Mouse (Mus musculus) megakaryocyte-erythroid progenitor cell, adult 5-6 weeks (primary cell): ENCODE measurements around the gene Ccdc134. TPM values are rescaled to one million over a fixed set of nuclear protein-coding genes. Genes with fewer than 3 reads are reported as not detected.

Experiments used
- ATAC-seq: replicated peaks from 2 replicates; pipeline ENCODE4 v1.8.0; 2016; ENCODE audit warnings: mild to moderate bottlenecking, inconsistent platforms; ENCODE audit not compliant: severe bottlenecking, poor library complexity, low FRiP score, low TSS enrichment
- total RNA-seq, 2 experiments: library from RNA; stranded (forward) in 1 of 2; stranded (reverse) in 1 of 2; fragments of 200-1000, 215-1000 nt in 1 of 2; fragments of >200 nt in 1 of 2; fragmentation: Nextera tagmentation in 1 of 2; gene quantifications; 2 replicates each; pipeline ENCODE4 v1.2.3; 2014 to 2017

Gene Ccdc134
- total RNA-seq, 2 experiments from 2014 or later, result 11.8 to 14.3 TPM

DNA sequence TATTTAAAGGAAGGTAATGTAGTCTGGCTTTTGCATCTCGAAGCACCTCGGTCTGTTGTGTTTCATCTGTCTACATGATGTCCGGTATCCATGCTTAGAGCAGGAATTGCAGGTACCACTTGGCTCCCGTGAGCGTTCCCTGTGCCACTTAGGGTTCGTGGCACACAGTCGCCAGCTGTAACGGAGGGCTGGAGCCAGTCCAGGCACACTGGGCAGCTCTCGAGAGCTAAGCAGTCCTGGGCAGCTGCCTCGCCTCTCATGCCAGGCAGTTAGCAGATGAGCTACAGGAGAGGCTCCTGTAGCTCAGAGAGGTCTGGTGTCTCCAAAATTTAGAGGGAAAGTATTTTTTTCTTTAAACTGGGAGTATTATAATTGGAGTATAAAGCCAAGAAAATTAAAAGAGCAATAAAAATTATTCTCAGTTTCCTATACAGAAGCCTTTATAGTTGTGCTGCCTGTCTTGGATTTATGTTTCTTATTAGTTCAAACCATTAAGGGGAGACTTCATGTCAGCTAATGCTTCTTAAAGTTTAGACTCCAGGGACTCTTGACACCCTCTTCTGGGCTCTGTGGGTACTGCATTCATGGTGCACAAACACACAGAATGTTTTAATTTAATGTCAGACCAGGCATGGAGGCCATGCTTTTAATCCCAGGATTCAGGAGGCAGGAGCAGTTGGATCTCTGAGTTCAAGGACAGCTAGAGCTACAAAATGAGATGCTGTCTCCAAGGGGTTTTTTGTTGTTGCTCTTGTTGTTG, 60.9 kb downstream of the Ccdc134 start:
- no peak for ATAC-seq

Other genes starting within 250 kb of the Ccdc134 start
- gene Polr3h, start 201.7 kb upstream of the Ccdc134 start, total RNA-seq (2014; fragmentation: Nextera tagmentation), result 46.2 and 57.3 TPM in 2 replicates
- 47.7 and 59.5 TPM in 2 replicates for gene Polr3h, start 201.7 kb upstream of the Ccdc134 start, total RNA-seq (2017)
- not detected in 2 replicates for gene Csdc2, start 191.2 kb upstream of the Ccdc134 start, total RNA-seq (2014; fragmentation: Nextera tagmentation)
- not detected in 2 replicates for gene Csdc2, start 191.2 kb upstream of the Ccdc134 start, total RNA-seq (2017)
- gene Pmm1, start 167.0 kb upstream of the Ccdc134 start, total RNA-seq (2014; fragmentation: Nextera tagmentation), result 62.0 and 90.7 TPM in 2 replicates
- 30.5 and 33.1 TPM in 2 replicates for gene Pmm1, start 167.0 kb upstream of the Ccdc134 start, total RNA-seq (2017)
- gene 1700029P11Rik, start 147.4 kb upstream of the Ccdc134 start, total RNA-seq (2014; fragmentation: Nextera tagmentation), result not detected in 2 replicates
- not detected in 2 replicates for gene 1700029P11Rik, start 147.4 kb upstream of the Ccdc134 start, total RNA-seq (2017)
- 120 and 143 TPM in 2 replicates for gene Xrcc6, start 140.1 kb upstream of the Ccdc134 start, total RNA-seq (2014; fragmentation: Nextera tagmentation)
- 379 and 524 TPM in 2 replicates for gene Xrcc6, start 140.1 kb upstream of the Ccdc134 start, total RNA-seq (2017)
- 48.8 and 51.6 TPM in 2 replicates for gene Desi1, start 94.1 kb upstream of the Ccdc134 start, total RNA-seq (2014; fragmentation: Nextera tagmentation)
- 8.0 and 22.3 TPM in 2 replicates for gene Desi1, start 94.1 kb upstream of the Ccdc134 start, total RNA-seq (2017)
- gene Snu13, start 80.3 kb upstream of the Ccdc134 start, total RNA-seq (2014; fragmentation: Nextera tagmentation), result 295 and 336 TPM in 2 replicates
- 286 and 307 TPM in 2 replicates for gene Snu13, start 80.3 kb upstream of the Ccdc134 start, total RNA-seq (2017)
- gene 4930407I10Rik, start 68.8 kb upstream of the Ccdc134 start, total RNA-seq (2014; fragmentation: Nextera tagmentation), result not detected in 2 replicates
- gene 4930407I10Rik, start 68.8 kb upstream of the Ccdc134 start, total RNA-seq (2017), result not detected in 2 replicates
- gene Mei1, start 57.9 kb upstream of the Ccdc134 start, total RNA-seq (2014; fragmentation: Nextera tagmentation), result not detected in 2 replicates
- gene Mei1, start 57.9 kb upstream of the Ccdc134 start, total RNA-seq (2017), result not detected in 2 replicates
- 41.0 and 43.3 TPM in 2 replicates for gene Srebf2, start 19.3 kb downstream of the Ccdc134 start, total RNA-seq (2014; fragmentation: Nextera tagmentation)
- gene Srebf2, start 19.3 kb downstream of the Ccdc134 start, total RNA-seq (2017), result 24.7 and 26.0 TPM in 2 replicates
- not detected in 2 replicates for gene Shisa8, start 84.9 kb downstream of the Ccdc134 start, total RNA-seq (2014; fragmentation: Nextera tagmentation)
- not detected in 2 replicates for gene Shisa8, start 84.9 kb downstream of the Ccdc134 start, total RNA-seq (2017)
- 0.49 and 1.2 TPM in 2 replicates for gene Tnfrsf13c, start 96.4 kb downstream of the Ccdc134 start, total RNA-seq (2014; fragmentation: Nextera tagmentation)
- 0.46 and 0.75 TPM in 2 replicates for gene Tnfrsf13c, start 96.4 kb downstream of the Ccdc134 start, total RNA-seq (2017)
- 20.7 and 53.8 TPM in 2 replicates for gene Cenpm, start 116.8 kb downstream of the Ccdc134 start, total RNA-seq (2014; fragmentation: Nextera tagmentation)
- gene Cenpm, start 116.8 kb downstream of the Ccdc134 start, total RNA-seq (2017), result 19.0 and 23.2 TPM in 2 replicates
- gene 1500009C09Rik, start 124.5 kb downstream of the Ccdc134 start, total RNA-seq (2014; fragmentation: Nextera tagmentation), result not detected in 2 replicates
- gene 1500009C09Rik, start 124.5 kb downstream of the Ccdc134 start, total RNA-seq (2017), result not detected in 2 replicates
- not detected in 2 replicates for gene Sept3, start 147.0 kb downstream of the Ccdc134 start, total RNA-seq (2014; fragmentation: Nextera tagmentation)
- gene Sept3, start 147.0 kb downstream of the Ccdc134 start, total RNA-seq (2017), result 0.27 and 1.4 TPM in 2 replicates
- gene Wbp2nl, start 171.0 kb downstream of the Ccdc134 start, total RNA-seq (2014; fragmentation: Nextera tagmentation), result 0.77 TPM in 1 of 2 replicates, not detected in the other
- not detected in 2 replicates for gene Wbp2nl, start 171.0 kb downstream of the Ccdc134 start, total RNA-seq (2017)
- gene Naga, start 211.0 kb downstream of the Ccdc134 start, total RNA-seq (2014; fragmentation: Nextera tagmentation), result 16.9 and 34.9 TPM in 2 replicates
- 17.9 and 24.4 TPM in 2 replicates for gene Naga, start 211.0 kb downstream of the Ccdc134 start, total RNA-seq (2017)
- gene Pheta2, start 211.0 kb downstream of the Ccdc134 start, total RNA-seq (2014; fragmentation: Nextera tagmentation), result 26.4 and 26.9 TPM in 2 replicates
- 21.3 and 24.9 TPM in 2 replicates for gene Pheta2, start 211.0 kb downstream of the Ccdc134 start, total RNA-seq (2017)
- gene Smdt1, start 211.0 kb downstream of the Ccdc134 start, total RNA-seq (2014; fragmentation: Nextera tagmentation), result 115 and 141 TPM in 2 replicates
- gene Smdt1, start 211.0 kb downstream of the Ccdc134 start, total RNA-seq (2017), result 40.8 and 61.0 TPM in 2 replicates
- gene Ndufa6, start 226.4 kb downstream of the Ccdc134 start, total RNA-seq (2014; fragmentation: Nextera tagmentation), result 273 and 274 TPM in 2 replicates
- 71.1 and 145 TPM in 2 replicates for gene Ndufa6, start 226.4 kb downstream of the Ccdc134 start, total RNA-seq (2017)